Mouse (Mus musculus) embryonic facial prominence, embryonic 11.5 days (tissue): ENCODE data around the gene Homer1. TPM values are rescaled to one million over a fixed set of nuclear protein-coding genes. Genes with fewer than 3 reads are reported as not detected.

Source experiments
- ATAC-seq: fragments of 200-750 bp; cut with Nextera tagmentation; replicated peaks from 2 replicates; pipeline ENCODE4 v1.8.0; 2017; ENCODE audit warnings: low read depth; ENCODE audit not compliant: insufficient number of reproducible peaks, low FRiP score, low TSS enrichment
- DNase-seq: peaks from one replicate; pipeline ENCODE4 v3.0.0-alpha.2; 2015; ENCODE audit warnings: low spot score
- H3K27ac ChIP-seq: fragments of 300-500 bp; sonication (generic); replicated peaks from 2 replicates; pipeline ENCODE4 v1.5.1; 2014; ENCODE audit warnings: mild to moderate bottlenecking, low read depth, low read length, control low read depth
- H3K27me3 ChIP-seq: fragments of 300-500 bp; sonication (generic); 2 replicates; pipeline ENCODE4 v1.6.1; 2014; ENCODE audit warnings: mild to moderate bottlenecking, low read length, moderate library complexity, mixed read lengths; ENCODE audit not compliant: control insufficient read depth, insufficient read depth
- H3K36me3 ChIP-seq: fragments of 300-500 bp; sonication (generic); replicated peaks from 2 replicates; pipeline ENCODE4 v1.6.1; 2014; ENCODE audit warnings: low read depth, mild to moderate bottlenecking, low read length, moderate library complexity, mixed read lengths; ENCODE audit not compliant: control insufficient read depth, insufficient read depth
- H3K4me1 ChIP-seq: fragments of 300-500 bp; sonication (generic); 2 replicates; pipeline ENCODE4 v1.6.1; 2014; ENCODE audit warnings: low read length, mixed read lengths; ENCODE audit not compliant: control insufficient read depth, insufficient read depth
- H3K4me2 ChIP-seq: fragments of 300-500 bp; sonication (generic); 2 replicates; pipeline ENCODE4 v1.6.1; 2014; ENCODE audit warnings: low read depth, mild to moderate bottlenecking, control low read depth, low read length, moderate library complexity
- H3K4me3 ChIP-seq: fragments of 300-500 bp; sonication (generic); 2 replicates; pipeline ENCODE4 v1.5.1; 2014; ENCODE audit warnings: low read depth, low read length, control low read depth
- H3K9ac ChIP-seq: fragments of 300-500 bp; sonication (generic); replicated peaks from 2 replicates; pipeline ENCODE4 v1.6.1; 2014; ENCODE audit warnings: mild to moderate bottlenecking, control low read depth, low read length
- H3K9me3 ChIP-seq: fragments of 300-500 bp; sonication (generic); replicated peaks from 2 replicates; pipeline ENCODE4 v1.6.1; 2016; ENCODE audit warnings: mild to moderate bottlenecking, low read length, inconsistent platforms, mixed read lengths; ENCODE audit not compliant: control insufficient read depth
- WGBS: fragments of 180-500 bp; shearing (Covaris S2); extraction: QIAGEN DNeasy Blood & Tissue Kit; methylation state at CpG from one replicate; pipeline ENCODE4 v1.1.7; 2014; 5-methylcytosine and 5-hydroxymethylcytosine counted together
- polyA plus RNA-seq: library from polyadenylated mRNA; unstranded; fragments of >200 nt; fragmentation: Nextera tagmentation; extraction: Ambion mirVana; gene quantifications from 2 replicates; pipeline ENCODE4 v1.2.1, GENCODE M21; 2014

The Homer1 gene
- polyA plus RNA-seq, 1 experiment from 2014 or later: 11.4 TPM

- no peak for ATAC-seq
- H3K4me3 ChIP-seq: no peak overlapping the region
- H3K4me2 ChIP-seq: no peak overlapping the region
- no peaks in the 10 kb centered on the region for H3K27me3 ChIP-seq
- no peaks in the 10 kb centered on the region for H3K9me3 ChIP-seq
- no peaks in the 10 kb centered on the region for H3K36me3 ChIP-seq
- H3K27ac ChIP-seq: no peak overlapping the region
- DNase-seq: no peak
- no peak overlapping the region for H3K9ac ChIP-seq
- H3K4me1 ChIP-seq: no peaks in the 10 kb centered on the region
These were observed 13.1 kb downstream of the Homer1 start for GRCm38 (mm10) chr13:93312518-93312917.

DNA sequence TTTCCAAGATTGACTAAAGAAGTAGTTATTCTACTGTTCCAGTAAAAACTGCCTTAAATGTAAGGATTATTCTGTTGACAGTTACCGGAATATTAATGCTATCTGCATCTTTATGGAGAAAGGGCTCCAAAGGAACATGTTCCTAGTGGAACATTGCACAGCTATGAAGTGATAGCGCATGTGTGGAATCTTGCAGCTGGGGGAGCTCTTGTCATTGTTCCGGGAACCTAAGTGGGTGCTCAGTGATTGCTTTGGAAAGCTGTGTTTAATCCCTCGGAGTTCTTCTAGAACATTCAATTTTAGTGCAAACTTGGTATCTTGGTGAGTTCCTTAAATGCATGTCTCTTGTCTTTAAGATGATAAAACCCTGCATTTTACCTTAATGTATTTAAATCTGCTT lies 14.9 kb downstream of the Homer1 start:
- Histone ChIP-seq H3K4me3 (no peak overlapping the region), H3K9me3 (no peaks in the 10 kb centered on the region), H3K4me1 (no peaks in the 10 kb centered on the region), H3K36me3 (no peaks in the 10 kb centered on the region), H3K4me2 (no peak overlapping the region), H3K27me3 (no peaks in the 10 kb centered on the region), H3K9ac (no peak overlapping the region), H3K27ac (no peak overlapping the region)
- no peak for ATAC-seq
- WGBS: 90% methylated on average over 4 of the region's 4 CpGs
- DNase-seq: no peak

DNA sequence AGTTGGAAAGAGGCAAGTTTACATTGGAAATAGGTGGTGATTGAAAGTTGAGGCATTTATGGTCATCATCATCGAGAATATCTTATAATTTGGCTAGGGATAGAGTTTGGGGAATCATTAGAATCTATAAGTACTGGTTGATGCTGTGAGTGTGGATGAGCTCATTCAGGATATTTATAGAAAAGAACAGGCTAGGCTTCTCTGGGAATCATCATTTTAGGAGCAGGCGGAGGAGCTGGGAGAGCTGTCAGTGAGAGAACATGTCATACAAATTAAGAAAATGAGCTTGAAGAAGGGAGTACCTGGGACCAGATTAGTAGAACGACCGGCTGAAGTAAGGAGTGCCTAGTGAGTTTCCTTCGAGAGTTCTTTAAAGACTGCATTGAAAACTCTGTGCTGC lies 20.7 kb downstream of the Homer1 start:
- H3K4me2 ChIP-seq: no peak overlapping the region
- WGBS: 82% methylated on average over 5 of the region's 5 CpGs
- no peaks in the 10 kb centered on the region for H3K27me3 ChIP-seq
- no peak overlapping the region for H3K9ac ChIP-seq
- no peaks in the 10 kb centered on the region for H3K36me3 ChIP-seq
- no peak for DNase-seq
- no peaks in the 10 kb centered on the region for H3K4me1 ChIP-seq
- H3K4me3 ChIP-seq: no peak overlapping the region
- H3K9me3 ChIP-seq: no peaks in the 10 kb centered on the region
- no peak overlapping the region for H3K27ac ChIP-seq
- no peak for ATAC-seq

DNA sequence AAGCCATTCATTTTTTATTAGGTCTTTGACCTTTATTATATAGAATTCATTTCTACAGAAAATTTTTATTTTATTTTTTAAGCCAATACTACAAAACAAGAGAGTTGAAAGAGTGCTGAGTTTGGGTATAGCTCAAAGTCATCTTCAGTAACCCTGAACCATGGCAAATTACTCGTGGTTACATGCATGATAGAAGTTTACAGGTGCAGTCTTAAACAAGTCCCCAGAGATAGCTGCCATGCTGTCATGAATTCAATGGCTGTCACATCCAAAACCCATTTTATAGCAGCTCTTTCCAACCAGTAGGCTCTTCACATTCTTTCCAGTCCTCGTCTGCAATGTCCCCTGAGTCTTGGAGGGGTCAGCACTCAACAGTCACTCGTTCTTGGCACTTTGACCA lies 26.9 kb downstream of the Homer1 start:
- no peak for ATAC-seq
- WGBS: 80% methylated on average over 3 of the region's 3 CpGs
- DNase-seq: no peak

DNA sequence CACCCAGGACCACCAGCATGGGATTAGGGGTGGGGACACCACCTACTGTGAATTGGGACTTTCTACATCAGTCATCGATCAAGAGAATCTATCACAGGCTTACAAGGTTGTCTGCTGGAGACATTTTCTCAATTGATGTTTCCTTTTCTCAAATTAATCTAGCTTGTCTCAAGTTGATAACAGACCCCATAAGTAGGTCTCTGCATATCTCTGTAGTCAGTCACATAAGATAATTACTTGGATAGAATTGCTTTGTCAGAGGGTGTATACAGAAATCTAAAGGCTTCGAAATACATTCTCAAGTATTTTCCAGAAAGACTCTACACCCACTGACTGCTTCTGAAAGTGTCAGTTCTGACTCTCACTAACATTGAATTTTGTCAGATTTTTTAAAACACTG lies 32.3 kb downstream of the Homer1 start:
- WGBS: 89% methylated on average over 2 of the region's 2 CpGs
- ATAC-seq: no peak

More for the DNA sequence above, 26.9 kb downstream of the Homer1 start:
- no peaks in the 10 kb centered on the region for H3K9me3 ChIP-seq
- H3K4me1 ChIP-seq: no peaks in the 10 kb centered on the region
- no peaks in the 10 kb centered on the region for H3K36me3 ChIP-seq
- no peak overlapping the region for H3K4me3 ChIP-seq
- H3K27me3 ChIP-seq: no peaks in the 10 kb centered on the region
- no peak overlapping the region for H3K9ac ChIP-seq
- no peak overlapping the region for H3K4me2 ChIP-seq
- H3K27ac ChIP-seq: no peak overlapping the region

GRCm38 (mm10) chr13:93332491-93332890 lies 33.1 kb downstream of the Homer1 start:
- Histone ChIP-seq H3K27ac (no peak overlapping the region), H3K9me3 (no peaks in the 10 kb centered on the region), H3K27me3 (no peaks in the 10 kb centered on the region), H3K4me1 (no peaks in the 10 kb centered on the region), H3K4me2 (no peak overlapping the region), H3K9ac (no peak overlapping the region), H3K4me3 (no peak overlapping the region), H3K36me3 (no peaks in the 10 kb centered on the region)
- DNase-seq (no peak), ATAC-seq (no peak)
- WGBS: 94% methylated on average over 13 of the region's 13 CpGs

More for the DNA sequence above, 32.3 kb downstream of the Homer1 start:
- no peak overlapping the region for H3K9ac ChIP-seq
- H3K27me3 ChIP-seq: no peaks in the 10 kb centered on the region
- H3K4me3 ChIP-seq: no peak overlapping the region
- H3K36me3 ChIP-seq: no peaks in the 10 kb centered on the region
- H3K4me2 ChIP-seq: no peak overlapping the region
- no peaks in the 10 kb centered on the region for H3K4me1 ChIP-seq
- DNase-seq: no peak
- no peaks in the 10 kb centered on the region for H3K9me3 ChIP-seq
- H3K27ac ChIP-seq: no peak overlapping the region

DNA sequence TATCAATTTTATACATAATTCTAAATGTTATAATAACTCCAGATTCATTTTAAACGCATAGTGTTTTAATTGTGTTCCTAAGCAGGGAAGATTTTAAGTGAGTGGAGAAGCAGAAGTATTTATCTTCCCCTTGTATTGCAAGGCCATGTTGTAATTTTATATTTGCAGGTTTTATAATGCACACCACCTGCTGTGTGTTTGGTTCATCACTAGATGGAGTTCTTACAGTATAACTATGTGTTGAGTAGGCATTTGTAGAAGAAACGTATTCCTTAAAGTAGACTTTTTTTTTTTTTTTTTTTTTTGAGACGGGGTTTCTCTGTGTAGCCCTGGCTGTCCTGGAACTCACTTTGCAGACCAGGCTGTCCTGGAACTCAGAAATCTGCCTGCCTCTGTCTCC lies 35.9 kb downstream of the Homer1 start:
- Histone ChIP-seq H3K4me2 (no peak overlapping the region), H3K27me3 (no peaks in the 10 kb centered on the region), H3K9me3 (no peaks in the 10 kb centered on the region), H3K9ac (no peak overlapping the region), H3K4me1 (no peaks in the 10 kb centered on the region), H3K36me3 (no peaks in the 10 kb centered on the region), H3K4me3 (no peak overlapping the region), H3K27ac (no peak overlapping the region)
- ATAC-seq: no peak
- DNase-seq: no peak
- WGBS: 82% methylated on average over 3 of the region's 3 CpGs

GRCm38 (mm10) chr13:93338394-93338793 lies 39.0 kb downstream of the Homer1 start:
- Histone ChIP-seq H3K9me3 (no peaks in the 10 kb centered on the region), H3K4me1 (no peaks in the 10 kb centered on the region), H3K27ac (no peak overlapping the region), H3K4me2 (no peak overlapping the region), H3K4me3 (no peak overlapping the region), H3K9ac (no peak overlapping the region), H3K27me3 (no peaks in the 10 kb centered on the region), H3K36me3 (no peaks in the 10 kb centered on the region)
- WGBS: 59% methylated on average over 5 of the region's 5 CpGs
- DNase-seq (peak; percentile 5), ATAC-seq (no peak)
